Mouse (Mus musculus): ENCODE data around the gene Cdhr1.

GRCm38 (mm10) chr14:37032481-37033104 lies 65.6 kb downstream of the Cdhr1 start:
- TF ChIP-seq CTCF (IDR thresholded peaks at IDR 0.05; ENCODE audit: extremely low read depth, insufficient read depth, insufficient read length, insufficient replicate concordance) (no peak), POLR2A (IDR thresholded peaks at IDR 0.05; ENCODE audit: low read depth, low read length) (no peak)
